In the genomic region with DNA sequence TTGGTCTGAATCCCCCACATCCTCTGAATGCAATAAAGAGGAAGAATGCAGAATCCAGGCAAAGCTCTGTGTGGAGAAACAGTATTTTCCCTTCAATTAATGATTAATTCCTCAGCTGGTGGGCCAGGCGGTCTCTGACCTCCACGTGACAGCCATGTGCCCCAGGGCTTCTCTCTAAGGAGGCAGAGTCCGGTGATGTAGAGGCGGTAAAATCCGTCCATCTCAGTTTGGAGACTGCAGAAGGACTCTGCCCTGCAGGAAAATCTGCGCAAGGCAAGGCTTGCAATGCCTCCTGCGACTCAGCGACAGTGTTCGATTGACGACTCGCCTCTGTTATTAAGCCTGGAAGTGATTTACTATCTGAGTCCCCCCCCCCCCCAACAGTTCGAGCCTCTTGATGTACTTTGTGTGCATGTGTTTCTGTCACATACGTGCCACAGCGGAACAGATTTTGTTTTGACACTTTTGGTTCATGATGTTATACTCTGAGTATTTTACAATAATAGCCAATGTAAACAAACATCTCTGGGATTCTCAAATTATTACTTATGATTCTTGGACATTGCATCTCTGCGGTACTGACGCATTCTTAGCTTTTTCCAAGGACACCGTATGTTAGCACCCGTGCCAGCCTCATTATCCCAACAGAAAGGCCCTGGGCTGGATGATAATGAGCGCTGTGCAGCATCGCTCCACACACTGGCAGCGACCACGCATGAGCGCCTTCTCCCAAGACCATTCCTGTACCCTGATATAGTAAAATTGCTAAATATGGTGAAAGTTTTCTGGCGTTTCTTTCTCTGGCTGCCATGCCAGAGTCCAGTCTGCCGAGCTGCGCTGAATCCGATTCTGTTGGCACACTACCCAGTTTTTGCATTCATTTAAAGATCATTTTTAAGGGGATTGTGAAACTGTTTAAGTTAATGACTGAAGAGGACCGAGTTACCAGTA, we compare ENCODE assay signal across 8 mouse cellular contexts. TPM values are rescaled to one million over a fixed set of nuclear protein-coding genes. Genes with fewer than 3 reads are reported as not detected.
DNase-seq lines count a peak whose midpoint lies in the region; ATAC-seq and TF ChIP-seq lines count a peak whose summit lies in the region.

No protein-coding gene starts in this region.

- H3K9me3 ChIP-seq in intestine, embryonic 16.5 days (ENCODE audit: control insufficient read depth, low read length) = no peaks in the 10 kb centered on the region
- no peaks in the 10 kb centered on the region for H3K9me3 ChIP-seq in neural tube, embryonic 13.5 days

- peak overlapping the region; percentile 94 for H3K4me2 ChIP-seq in intestine, embryonic 16.5 days (ENCODE audit: low read depth, low read length)
- peak overlapping the region; percentile 97 for H3K4me2 ChIP-seq in neural tube, embryonic 13.5 days

- 48% methylated on average over 28 of the region's 28 CpGs for WGBS in cerebellum, adult 2 months
- 5% methylated on average over 28 of the region's 28 CpGs for WGBS in intestine, embryonic 16.5 days
- whole genome bisulfite sequencing in neural tube, embryonic 13.5 days = 1% methylated on average over 28 of the region's 28 CpGs

- no peaks in the 10 kb centered on the region for H3K36me3 ChIP-seq in intestine, embryonic 16.5 days (ENCODE audit: control insufficient read depth, insufficient read depth, low read length)
- H3K36me3 ChIP-seq in neural tube, embryonic 13.5 days = no peaks in the 10 kb centered on the region

- peak; percentile 24 for ATAC-seq in intestine, embryonic 16.5 days
- no peak for ATAC-seq in neural tube, embryonic 13.5 days (ENCODE audit: low read depth)
- ATAC-seq in erythroblast, adult 5-6 weeks (replicated peaks; ENCODE audit: low FRiP score, poor library complexity, severe bottlenecking) = no peak

- peaks cover 3% of the 10 kb centered on the region; the same call in 1 of the 2 replicates for H3K27me3 ChIP-seq in cerebellum, adult 2 months (ENCODE audit: control insufficient read depth, insufficient read depth, low read length)
- H3K27me3 ChIP-seq in intestine, embryonic 16.5 days (replicated peaks; ENCODE audit: control insufficient read depth, insufficient read depth, low read length) = no peaks in the 10 kb centered on the region
- no peaks in the 10 kb centered on the region for H3K27me3 ChIP-seq in neural tube, embryonic 13.5 days

- peak overlapping the region; percentile 81 for H3K9ac ChIP-seq in intestine, embryonic 16.5 days (ENCODE audit: low read depth, low read length)
- peak overlapping the region; percentile 80 for H3K9ac ChIP-seq in neural tube, embryonic 13.5 days

- peaks cover 2% of the 10 kb centered on the region; the same call in 1 of the 2 replicates for H3K4me1 ChIP-seq in cerebellum, adult 2 months (ENCODE audit: control insufficient read depth, insufficient read depth, low read length)
- H3K4me1 ChIP-seq in intestine, embryonic 16.5 days (ENCODE audit: control insufficient read depth, insufficient read depth, low read length) = peaks cover 37% of the 10 kb centered on the region
- peaks cover 74% of the 10 kb centered on the region for H3K4me1 ChIP-seq in neural tube, embryonic 13.5 days (replicated peaks)

- no peak for TF ChIP-seq CTCF in cerebellum, adult 2 months (IDR thresholded peaks at IDR 0.05; ENCODE audit: borderline replicate concordance, insufficient read depth, low read depth, low read length)

- no peak overlapping the region for H3K27ac ChIP-seq in cerebellum, adult 2 months (ENCODE audit: insufficient read depth, low read length)
- H3K27ac ChIP-seq in intestine, embryonic 16.5 days (ENCODE audit: low read length) = peak overlapping the region; percentile 99
- peak overlapping the region; percentile 96 for H3K27ac ChIP-seq in neural tube, embryonic 13.5 days (replicated peaks)

- H3K4me3 ChIP-seq in cerebellum, adult 2 months (replicated peaks; ENCODE audit: insufficient read depth, low read depth, low read length) = no peak overlapping the region
- H3K4me3 ChIP-seq in intestine, embryonic 16.5 days (ENCODE audit: low read length) = peak overlapping the region; percentile 73
- H3K4me3 ChIP-seq in neural tube, embryonic 13.5 days = peak overlapping the region; percentile 63

- peak; percentile 48 for DNase-seq in ovary, adult 18-20 months (ENCODE audit: low spot score)
- no peak for DNase-seq in ovary, postnatal 10 days (ENCODE audit: low spot score)
- DNase-seq in cerebellum, adult 2 months = peak; percentile 21 to 36
- peak; percentile 63 for DNase-seq in forelimb bud, embryonic 11.5 days (ENCODE audit: low read depth, low spot score)
- peak; percentile 51 for DNase-seq in liver

- TF ChIP-seq POLR2A in cerebellum, adult 2 months (IDR thresholded peaks at IDR 0.05; ENCODE audit: borderline replicate concordance, insufficient read depth, low read length) = no peak

RNA-seq across cellular contexts. Expression of a gene that starts 0.5 kb away (rescaled TPM):
- 213 and 257 TPM in 2 replicates for polyA plus RNA-seq in cerebellum, adult 2 months (2012; rRNA removed)
- polyA plus RNA-seq in intestine, embryonic 16.5 days (2015; fragmentation: Nextera tagmentation; extraction: Ambion mirVana) = 333 and 353 TPM in 2 replicates
- 254 and 258 TPM in 2 replicates for polyA plus RNA-seq in neural tube, embryonic 13.5 days (2015; fragmentation: Nextera tagmentation; extraction: Ambion mirVana)
- 49.2 and 51.4 TPM in 2 replicates for total RNA-seq in erythroblast, adult 5-6 weeks (2015; ENCODE audit: low replicate concordance)
- total RNA-seq in erythroblast, adult 5-6 weeks (2017; ENCODE audit: low replicate concordance) = 22.7 and 30.4 TPM in 2 replicates
